Mouse (Mus musculus) layer of hippocampus, adult 8-10 months (tissue): Measurements from ENCODE around the gene Naa15. TPM values are rescaled to one million over a fixed set of nuclear protein-coding genes. Genes with fewer than 3 reads are reported as not detected.
"Not testable (repeated sequence)": the region's sequence is repeated elsewhere in the genome, so short reads cannot be mapped to it uniquely, and the experiment has no call there.

Source experiments
- DNase-seq, 2 experiments: peaks; one replicate each; pipeline ENCODE4 v3.0.0; 2022; ENCODE audit warnings: low spot score in 2 of 2
- total RNA-seq, 4 experiments: library from RNA; stranded (reverse); gene quantifications; 2 replicates each; pipeline ENCODE4 v1.2.4; 2022

Naa15 gene
- 10 to 100 TPM; 42.6 to 61.4 (median 53.8) TPM for total RNA-seq

DNA sequence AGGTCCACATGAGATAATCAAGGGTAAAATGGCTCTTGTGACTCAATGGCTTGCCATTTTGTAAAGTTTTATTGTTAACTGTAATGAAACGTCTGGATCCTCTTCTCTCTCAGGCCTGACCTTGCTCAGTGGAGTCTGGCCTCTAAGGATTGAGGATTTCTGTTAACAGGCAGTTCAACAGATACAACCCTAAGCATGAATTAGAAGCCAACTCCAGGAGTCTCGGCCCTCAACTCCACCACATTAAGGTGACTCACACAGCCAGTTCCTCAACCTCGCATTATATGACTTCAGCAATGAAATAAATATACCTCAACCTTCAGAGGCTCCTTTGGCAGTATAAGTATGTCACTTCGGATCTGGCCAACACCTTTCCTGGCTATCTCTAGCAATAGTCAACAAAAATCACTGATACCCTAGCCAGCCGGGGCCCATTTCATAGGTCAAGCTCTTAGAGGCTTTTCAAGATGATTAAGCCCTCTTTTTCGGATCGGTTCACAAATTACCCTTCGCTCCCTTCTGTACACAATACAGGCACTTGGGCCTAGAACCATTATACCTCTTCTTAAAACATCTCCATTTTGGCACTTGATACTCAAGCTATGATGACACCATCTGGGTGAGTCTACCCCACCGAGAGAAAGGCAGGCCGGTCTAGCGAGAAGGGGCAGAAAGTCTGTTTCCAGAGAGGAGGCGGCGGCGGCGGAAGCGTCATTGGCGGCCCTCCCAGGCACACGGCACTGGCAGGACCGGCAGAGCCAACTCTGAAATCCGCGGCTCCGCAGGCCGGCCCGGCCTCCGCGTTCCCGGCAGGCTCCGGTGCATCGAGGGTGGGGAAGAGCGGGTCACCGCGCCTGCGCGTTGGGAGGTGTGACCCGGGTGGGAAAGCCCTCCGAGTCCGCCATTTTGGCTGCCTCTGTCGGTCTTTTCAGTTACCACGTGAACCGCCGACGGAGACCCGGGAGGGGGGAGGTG lies at the start of gene Naa15:
Naa15 (plus strand) TSS at position 51 of the 975 bp plus-strand sequence.
- DNase-seq, result peak; percentile 94 to 95

DNA sequence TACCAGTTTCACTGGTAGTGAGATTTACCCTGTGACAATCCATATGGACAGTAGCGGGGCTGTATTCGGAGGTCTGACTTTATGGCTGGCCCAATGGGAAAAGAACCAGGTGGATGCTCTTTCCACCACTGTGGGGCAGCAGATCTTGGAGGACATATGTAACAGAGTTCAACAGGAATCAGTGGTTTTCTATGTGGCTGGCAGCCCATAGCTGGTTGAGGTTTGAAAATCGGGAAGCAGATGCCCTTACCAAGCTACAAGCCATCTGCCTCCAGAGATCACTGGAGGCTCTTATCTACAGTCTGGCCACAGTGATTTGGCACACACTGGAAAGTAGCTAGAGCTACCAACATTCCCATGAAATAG lies 49.4 kb upstream of the Naa15 start:
- no peak for DNase-seq

DNA sequence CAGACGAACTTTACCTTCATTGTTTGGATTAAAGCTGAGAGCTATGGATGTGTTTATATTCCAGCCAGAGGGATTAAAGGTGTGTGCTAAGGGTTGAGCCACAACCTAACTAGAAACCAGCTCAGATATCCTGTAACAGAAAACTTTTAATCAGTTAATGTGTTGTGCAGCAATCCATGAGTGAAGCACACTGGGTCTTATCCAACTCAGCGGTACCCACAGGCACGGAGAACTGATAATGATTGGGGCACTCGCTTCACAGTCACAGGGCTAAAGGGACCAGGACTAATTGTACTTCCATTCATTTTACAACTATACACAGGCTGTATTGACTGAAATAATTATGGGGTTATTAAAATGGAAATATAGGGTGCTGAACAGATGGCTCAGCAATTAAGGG lies 48.0 kb upstream of the Naa15 start:
- DNase-seq, result no peak

DNA sequence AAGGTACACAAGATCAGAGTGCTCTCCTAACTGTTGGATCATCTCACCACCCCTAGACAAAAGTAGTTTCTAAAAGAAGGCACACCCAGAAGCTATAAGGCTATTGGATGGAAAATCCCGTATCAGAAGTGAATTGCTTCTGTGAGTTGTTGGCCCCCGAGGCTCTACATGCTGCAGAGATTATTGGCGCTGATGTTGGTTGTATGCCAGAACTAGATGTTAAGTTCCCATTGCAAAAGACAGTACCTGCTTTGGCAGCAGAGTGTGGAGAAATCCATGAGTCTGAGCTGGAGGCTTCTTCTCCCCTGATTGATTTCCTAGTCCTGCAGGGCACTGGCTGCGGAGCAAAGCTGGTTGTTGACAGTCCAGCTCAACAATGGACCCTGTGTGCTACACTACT lies 46.9 kb upstream of the Naa15 start:
- DNase-seq, result no peak

DNA sequence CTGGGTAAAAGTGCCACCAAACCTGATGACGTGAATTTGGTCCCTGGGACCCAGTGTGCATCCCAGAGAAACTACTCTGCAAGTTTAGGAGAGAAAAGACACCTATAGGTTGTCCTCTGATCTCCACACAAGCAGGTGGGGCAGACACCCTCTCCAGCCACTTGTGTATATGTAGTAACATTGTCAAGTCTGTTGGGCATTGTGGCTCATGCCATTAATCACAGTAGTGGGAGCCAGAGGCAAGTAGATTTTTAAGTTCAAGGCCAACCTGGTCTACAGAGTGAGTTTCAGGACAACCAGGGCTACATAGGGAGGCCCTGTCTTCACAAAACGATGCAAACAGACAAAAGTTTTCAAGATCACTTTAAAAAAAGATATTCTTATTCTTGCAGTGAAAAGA lies 43.1 kb upstream of the Naa15 start:
- DNase-seq, result no peak

DNA sequence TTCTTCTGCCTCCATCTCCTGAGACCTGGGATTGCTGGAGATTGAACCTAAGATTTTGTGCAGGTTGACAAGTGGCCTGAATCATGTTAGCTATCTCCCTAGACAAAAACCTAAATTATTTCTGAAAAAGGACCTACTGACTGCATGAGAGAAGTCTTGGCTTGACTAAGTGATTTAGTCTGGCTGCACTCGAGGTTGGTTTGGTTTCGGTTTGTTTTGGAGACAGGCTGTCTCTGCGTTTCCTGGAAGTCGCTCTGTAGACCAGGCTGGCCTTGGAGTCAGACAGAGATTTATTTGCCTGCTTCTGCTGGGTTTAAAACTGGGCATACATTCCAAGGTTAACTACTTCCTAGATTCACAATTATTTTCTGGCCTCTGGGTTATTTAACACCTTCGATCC lies 42.1 kb upstream of the Naa15 start:
- no peak for DNase-seq

DNA sequence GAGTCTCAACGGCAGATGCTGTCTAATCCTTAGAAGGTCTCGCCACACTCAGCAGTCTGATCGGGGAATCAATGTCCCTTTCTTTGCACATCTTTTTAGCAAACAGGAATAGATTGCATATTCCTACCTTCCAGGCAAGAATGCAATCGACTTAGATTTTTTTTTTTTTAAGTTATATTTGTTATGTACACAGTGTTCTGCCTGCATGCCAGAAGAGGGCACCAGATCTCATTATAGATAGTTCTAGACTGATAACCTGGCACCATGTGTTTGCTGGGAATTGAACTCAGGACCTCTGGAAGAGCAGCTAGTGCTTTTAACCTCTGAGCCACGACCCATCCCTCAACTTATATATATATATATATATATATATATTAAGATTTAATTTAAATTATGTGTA lies 41.4 kb upstream of the Naa15 start:
- no peak for DNase-seq

DNA sequence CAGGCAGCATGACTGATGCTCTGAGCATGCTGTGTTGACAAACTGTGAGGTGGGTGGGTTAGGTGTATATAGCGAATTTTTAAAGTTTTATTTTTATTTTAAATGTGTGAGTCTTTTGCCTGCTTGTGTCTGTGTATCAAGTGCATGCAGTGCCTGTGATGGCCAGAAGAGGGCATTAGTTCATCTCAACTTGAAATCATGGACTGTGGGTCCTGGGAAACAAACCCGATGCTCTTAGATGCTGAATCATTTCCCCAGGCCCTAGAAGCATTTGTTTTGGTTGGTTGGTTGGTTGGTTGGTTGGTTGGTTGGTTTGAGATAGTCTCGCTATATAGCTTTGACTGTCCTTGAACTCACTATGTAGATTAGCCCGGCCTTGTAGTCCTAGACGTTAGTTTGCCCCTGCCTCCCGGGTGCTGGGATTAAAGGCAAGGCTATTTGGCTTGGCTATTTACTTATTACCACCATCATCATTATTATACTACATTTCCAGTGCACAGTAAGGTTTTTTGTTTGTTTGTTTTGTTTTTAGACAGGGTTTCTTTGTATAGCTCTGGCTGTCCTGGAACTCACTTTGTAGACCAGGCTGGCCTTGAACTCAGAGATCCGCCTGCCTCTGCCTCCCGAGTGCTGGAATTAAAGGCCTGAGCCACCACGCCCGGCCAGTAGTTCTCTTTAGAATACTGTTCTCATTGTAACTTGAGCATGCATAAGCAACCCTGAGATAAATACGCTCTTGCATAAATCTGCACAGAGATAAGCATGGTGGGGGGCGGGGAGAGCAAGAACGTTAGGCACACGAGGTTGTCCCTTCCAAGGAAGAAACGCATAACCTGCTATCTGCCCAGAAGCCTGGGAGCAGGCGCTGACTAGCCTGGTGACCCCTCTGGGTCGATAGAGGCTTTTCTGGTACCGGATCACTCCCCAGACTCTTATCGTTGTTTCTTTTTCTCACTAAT lies 39.4 kb upstream of the Naa15 start:
- DNase-seq, result no peak

DNA sequence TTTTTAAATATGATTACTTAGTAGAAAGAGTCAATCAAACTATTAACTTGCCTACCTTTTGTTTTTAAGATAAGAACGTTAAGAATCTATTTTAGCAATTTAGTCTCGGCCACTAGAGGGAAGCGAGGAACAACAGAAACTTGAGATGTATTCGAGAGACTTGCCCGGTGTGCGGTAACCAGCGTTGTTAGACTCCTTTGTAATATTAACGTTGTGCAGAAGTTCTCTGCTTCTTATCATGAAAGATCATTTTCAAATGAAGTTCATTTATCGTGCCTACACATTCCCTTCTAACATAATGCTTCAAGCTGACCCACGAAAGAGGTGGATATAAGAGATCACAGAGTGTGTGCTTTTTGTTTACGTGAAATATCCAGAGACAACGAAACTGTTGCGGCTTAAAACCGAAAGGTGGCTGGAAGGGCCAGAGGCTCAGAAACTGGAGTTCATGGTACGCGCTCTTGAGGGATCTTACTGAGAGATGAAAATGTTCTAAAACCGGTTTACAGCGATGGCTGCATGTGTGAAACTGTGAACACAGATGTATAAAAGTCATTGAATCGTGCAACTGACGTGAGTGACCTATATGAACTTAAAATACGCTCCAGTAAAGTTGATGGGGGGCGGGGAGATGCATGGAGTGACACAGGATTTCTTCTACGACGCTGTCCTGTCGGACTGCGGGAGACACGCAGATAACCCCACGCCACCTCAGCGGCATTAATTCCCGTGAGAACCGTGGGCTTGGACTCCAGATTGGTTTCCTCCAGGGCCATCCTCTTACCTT lies 36.9 kb upstream of the Naa15 start:
- DNase-seq, result no peak

DNA sequence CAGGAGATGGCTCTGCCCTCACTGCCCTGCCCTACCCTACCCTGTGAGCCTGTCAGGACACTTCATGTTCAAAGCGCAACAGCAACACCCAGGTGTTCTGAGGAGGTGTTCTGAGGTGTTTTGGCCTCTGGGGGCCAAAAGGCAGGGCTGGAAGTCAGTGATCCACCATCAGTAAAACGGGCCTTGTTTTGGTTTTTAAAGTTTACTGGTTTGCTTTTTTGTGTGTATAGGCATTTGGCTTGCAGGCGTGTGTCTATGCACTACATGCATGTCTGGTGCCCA lies 36.3 kb upstream of the Naa15 start:
- DNase-seq, result no peak

DNA sequence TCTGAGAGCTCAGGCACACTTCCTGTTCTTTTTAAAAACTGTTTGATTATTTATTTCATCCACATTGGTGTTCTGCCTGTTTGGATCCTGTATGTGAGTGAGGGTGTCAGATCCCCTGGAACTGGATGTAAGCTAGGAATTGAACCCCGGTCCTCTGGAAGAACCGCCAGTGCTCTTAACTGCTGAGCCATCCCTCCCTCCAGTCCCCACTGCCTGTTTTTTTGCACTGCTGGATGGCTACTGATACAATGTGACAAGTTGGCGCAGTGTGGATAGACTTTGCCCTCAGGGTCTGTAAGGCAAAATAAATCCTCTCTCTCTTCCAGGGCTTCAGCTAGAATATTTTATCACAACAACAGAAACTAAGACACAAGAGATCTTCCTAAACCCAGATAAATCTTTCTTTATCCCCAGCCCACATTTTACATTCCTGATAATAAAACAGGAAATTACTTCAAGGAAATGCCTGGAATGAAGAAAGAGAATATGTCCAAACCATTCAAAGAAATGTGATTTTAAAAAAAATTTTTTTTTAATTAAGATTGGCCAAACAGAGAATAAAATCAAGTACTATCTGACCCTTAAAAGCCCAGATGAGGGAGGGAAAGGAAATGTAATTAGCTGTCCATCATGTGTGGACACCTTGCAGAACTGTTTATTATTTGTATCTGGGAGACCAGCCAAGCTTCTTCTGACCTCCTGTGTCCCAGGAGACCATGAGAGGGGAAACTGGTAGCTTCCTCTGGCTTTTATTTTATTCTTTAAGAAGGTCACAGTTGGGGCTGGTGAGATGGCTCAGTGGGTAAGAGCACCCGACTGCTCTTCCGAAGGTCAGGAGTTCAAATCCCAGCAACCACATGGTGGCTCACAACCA lies 34.9 kb upstream of the Naa15 start:
- no peak for DNase-seq

DNA sequence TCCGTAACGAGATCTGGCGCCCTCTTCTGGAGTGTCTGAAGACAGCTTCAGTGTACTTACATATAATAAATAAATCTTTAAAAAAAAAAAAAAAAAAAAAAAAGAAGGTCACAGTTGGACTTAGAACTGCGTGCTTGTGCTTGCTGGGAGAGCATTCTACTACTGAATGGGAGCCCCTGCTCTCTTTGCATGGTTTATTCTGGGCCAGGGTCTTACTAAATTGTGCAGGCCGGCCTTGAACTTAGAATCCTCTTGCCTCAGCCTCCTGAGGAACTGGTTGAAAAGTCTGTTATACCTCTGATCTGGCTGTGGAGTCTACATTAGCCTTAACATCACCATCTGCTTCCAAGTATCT lies 34.3 kb upstream of the Naa15 start:
- DNase-seq, result no peak

DNA sequence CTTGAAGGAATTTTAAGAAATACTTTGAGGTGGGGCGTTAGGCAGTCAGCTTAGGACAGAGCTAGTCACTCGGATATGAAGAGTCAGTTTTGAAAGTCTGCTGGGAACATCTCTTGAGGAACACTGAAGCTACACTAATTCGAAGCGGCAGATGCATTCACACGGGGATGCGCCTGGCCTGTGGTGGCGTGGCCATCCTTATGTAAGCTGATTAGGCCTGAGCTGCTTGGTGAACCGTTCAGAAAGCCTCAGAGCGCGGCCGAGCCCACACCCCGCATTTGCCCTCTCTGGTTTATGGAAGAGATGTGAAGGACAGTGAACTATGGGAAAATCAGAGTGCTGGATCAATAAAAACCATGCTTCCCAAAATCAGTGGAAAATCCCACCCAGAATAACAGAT lies 31.5 kb upstream of the Naa15 start:
- no peak for DNase-seq

DNA sequence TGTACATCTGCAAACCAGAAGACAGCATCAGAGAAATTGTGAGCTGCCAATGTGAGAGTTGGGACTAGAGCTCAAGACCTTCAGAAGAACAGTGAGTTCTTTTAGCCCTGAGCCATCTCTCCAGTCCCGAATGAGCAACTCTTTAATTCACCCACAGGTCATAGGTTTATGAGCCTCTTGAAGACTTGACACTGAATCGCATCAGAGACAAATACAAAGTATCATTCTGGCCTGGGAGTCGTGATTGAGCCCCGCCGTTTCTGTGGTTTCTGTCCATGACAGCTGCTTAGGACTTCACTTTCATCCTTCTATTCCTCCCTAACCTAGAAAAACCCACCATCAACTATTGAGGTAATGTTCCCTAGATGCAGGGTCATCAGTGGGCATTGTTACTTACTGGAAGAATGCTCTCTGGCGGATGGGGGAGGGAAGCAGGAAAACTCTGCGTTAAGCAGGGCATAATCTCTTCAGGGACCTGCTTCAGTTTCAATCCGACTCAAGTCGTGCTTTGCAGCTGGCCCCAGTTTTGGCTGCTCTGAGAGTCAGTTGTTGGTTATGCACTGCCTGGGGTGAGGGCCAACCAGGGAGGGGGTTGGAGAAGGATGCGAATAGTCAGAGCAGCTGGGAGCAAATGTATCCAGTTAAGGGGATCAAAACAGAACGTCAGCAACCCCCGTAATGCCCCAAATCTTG lies 28.4 kb upstream of the Naa15 start:
- no peak for DNase-seq

DNA sequence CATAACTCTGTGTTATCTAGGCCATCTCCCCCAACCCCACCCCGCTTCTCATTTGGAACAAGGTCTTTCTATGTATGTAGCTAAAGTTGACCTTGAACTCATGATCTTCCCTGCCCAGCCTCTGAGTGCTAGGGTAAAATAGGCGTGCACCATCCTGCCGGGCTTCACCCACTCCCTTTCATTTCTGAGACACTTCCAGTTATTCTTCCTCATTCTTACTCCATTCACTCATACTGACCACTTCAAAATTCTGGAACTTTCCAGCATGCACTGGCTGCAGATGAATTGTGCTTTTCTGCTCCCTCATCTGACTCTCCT lies 27.9 kb upstream of the Naa15 start:
- no peak for DNase-seq

DNA sequence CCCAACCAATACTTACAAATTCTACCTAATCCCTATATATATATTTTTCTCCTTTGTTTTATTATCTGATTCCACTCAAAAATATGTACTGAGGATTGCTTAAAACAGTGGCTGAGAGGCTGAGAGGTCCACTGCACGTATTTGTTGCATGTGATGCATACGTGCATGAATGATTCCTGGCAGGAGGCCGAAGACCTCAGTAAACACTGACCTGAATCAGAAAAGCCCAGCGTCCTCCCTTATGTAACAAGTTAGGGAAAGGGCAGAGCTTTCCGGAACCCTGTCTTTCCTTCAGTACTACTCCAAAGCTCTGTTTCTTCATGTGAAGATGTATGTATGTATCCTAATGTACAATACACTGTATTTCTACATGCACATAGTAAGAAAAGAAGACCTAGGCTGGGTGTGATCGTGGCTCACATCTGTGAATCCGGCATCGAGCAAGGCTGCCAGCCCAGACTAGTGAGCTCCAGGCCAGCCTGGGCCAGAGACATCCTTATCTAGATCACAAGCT lies 27.0 kb upstream of the Naa15 start:
- DNase-seq, result no peak

DNA sequence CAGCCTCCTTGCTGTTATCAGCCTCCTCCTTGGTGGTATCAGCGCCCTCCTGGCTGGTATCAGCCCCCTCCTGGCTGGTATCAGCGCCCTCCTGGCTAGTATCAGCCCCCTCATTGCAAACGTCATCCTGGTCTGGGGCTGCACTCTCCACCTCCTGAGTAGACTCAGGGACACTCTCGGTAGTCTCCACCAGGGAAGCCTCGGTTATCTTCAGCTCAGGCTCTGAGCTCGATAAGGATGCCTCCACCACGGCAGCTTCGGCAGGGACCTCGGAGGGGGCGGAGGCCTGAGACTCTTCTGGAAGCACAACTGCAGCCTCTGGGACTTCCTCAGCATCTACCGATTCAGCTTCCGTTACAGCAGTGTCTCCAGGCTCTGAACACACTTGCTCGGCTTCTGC lies 26.0 kb upstream of the Naa15 start:
- DNase-seq, result no peak

DNA sequence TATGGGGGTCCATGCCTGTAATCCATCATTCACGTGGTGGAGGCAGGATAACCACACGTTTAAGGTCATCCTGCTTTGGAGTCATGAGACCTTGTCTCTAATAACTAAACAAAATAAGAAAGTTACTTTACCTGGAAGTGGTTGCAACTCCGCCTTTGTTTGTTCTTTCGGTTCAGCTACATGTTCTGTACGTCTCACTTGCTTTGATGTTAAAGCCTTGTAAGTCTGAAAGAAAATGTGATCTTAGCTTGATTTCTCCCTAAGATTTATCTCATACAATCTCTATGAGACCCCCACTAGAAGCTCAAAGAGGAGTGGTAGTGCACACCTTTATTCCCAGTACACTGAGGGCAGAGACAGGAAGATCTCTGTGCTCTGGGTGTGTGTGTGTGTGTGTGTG lies 23.9 kb upstream of the Naa15 start:
- DNase-seq, result no peak

DNA sequence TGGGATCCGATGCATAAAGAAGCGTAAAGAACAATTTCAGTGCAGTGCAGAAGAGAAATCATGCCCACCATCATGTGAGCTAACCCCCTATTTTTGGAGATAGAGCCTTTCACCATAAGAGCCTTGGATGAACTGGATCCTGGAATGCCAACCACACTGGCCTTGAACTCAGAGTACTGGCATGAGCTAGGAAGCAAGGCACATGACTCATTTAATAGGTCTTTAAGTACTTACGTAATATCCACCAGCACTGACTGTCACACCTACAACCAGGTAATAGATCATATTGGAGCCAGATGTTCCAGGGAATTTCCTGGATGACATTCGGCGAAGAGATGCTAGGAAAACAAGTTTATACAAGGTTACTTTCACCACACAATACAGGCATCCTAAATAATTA lies 23.4 kb upstream of the Naa15 start:
- no peak for DNase-seq

DNA sequence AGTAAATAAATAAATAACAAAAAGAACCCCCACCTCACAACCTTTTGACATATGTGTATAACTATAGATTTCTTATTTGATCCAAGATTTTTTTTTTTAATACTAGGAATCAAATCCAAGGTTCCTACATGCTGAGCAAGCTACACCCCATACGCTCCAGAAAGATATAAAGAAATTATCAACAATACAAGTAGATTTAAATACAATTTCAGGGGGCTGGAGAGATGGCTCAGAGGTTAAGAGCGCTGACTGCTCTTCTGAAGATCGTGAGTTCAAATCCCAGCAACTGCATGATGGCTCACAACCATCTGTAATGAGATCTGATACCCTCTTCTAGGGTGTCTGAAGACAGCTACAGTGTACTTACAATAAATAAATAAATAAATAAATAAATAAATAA lies 21.9 kb upstream of the Naa15 start:
- not testable (repeated sequence) for DNase-seq
